Mouse (Mus musculus): ENCODE measurements around the gene Yeats4. TPM values are rescaled to one million over a fixed set of nuclear protein-coding genes. Genes with fewer than 3 reads are reported as not detected.
"Not testable (repeated sequence)": the region's sequence is repeated elsewhere in the genome, so short reads cannot be mapped to it uniquely, and the experiment has no call there.

The Yeats4 gene
- total RNA-seq (2014; fragmentation: Nextera tagmentation) = 65.0 and 70.8 TPM in 2 replicates
- 113 and 125 TPM in 2 replicates for total RNA-seq (2017)

DNA sequence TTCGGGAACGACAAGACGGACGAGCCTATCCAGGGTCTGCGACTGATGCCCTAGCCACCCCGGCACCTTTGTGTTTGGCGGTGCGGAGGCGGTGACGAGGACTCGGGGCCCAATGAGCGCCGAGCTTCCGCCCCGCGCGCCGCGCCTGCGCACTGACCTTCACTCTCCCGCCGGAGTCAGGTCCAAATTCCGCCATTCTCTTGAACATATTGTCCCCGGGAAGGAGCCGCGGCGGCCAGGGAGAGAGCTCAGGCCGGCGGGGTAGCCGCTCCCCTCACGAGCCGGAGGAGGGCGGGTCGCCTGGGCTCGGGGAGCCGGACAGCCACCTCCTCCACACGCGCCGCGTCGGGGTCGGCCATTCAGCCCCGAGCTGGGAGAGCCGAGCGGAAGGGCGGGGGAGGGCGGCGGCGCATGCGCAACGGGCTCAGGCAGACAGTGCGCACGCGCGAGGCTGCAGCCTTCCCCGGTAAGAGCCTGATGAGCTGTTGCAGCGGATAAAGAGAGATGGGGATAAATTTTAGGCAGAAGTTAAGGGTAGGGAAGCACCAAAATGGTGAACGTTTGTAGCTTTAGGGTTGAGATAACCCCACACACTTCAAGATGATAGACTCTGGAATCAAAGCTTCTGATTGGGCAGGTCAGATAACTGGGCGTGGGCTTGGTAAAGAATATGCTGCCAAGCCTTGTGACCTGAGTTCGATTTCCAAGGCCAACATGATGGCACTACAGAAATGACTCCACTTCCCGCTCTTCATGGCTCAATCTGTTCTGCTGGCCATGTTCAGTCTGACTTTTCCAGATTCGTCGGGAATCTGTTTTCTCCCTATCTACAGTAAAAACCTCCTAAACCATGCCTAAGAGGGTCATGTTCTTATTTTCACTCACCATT lies at the start of gene Yeats4:
Gene Yeats4 (minus strand): TSS at position 406 of the 889 bp plus-strand sequence.
- ATAC-seq (replicated peaks; ENCODE audit: low FRiP score, low TSS enrichment, poor library complexity, severe bottlenecking) = peak; percentile 96

DNA sequence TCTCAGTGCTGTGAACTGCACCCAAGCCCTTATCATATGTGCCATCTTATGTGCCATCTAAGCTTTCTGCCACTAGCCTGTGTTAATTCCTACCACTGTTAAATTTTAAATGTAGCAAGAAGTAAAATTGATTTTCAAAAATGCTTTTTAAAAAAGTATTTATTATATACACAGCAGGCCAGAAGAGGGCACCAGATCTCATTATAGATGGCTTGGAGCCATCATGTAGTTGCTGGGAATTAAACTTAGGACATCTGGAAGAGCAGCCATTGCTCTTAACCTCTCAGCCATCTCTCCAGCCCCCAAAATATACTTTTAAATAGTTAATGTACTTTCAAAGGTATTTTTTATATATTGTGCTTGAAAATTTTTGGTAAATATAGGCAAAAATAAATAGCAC lies 47.7 kb upstream of the Yeats4 start:
- ATAC-seq (replicated peaks; ENCODE audit: low FRiP score, low TSS enrichment, poor library complexity, severe bottlenecking) = no peak

DNA sequence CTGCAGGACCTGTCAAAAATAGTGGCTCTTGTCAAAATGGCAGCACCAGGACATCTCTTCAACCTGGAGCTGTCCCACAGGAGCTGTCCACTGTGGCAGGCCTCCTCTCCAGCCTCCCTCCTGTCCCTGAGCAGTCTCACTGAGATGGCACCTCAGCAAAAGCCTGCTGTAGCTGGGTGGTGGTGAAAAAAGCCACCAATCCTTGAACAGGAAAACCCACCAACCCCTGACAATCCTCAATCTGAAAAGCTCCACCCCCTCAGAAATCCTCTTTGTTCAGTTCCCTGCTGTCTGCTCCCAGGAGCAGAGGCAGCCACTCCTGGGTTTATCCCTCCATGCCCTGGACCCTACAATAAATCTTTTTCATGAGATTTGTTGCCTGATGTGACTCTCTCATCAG lies 35.6 kb upstream of the Yeats4 start:
- no peak for ATAC-seq (replicated peaks; ENCODE audit: low FRiP score, low TSS enrichment, poor library complexity, severe bottlenecking)

GRCm38 (mm10) chr10:117238603-117239002 lies 14.3 kb upstream of the Yeats4 start, which contains the start of gene 9530003J23Rik:
TSS of gene 9530003J23Rik (minus strand) at chr10:117238703.
- no peak for ATAC-seq (replicated peaks; ENCODE audit: low FRiP score, low TSS enrichment, poor library complexity, severe bottlenecking)

GRCm38 (mm10) chr10:117235866-117236265 lies 11.6 kb upstream of the Yeats4 start:
- ATAC-seq (replicated peaks; ENCODE audit: low FRiP score, low TSS enrichment, poor library complexity, severe bottlenecking) = no peak

- ATAC-seq (replicated peaks; ENCODE audit: low FRiP score, low TSS enrichment, poor library complexity, severe bottlenecking) = peak; percentile 21; the same call in 1 of the 2 replicates
Measured at GRCm38 (mm10) chr10:117234825-117235224, 10.5 kb upstream of the Yeats4 start.

DNA sequence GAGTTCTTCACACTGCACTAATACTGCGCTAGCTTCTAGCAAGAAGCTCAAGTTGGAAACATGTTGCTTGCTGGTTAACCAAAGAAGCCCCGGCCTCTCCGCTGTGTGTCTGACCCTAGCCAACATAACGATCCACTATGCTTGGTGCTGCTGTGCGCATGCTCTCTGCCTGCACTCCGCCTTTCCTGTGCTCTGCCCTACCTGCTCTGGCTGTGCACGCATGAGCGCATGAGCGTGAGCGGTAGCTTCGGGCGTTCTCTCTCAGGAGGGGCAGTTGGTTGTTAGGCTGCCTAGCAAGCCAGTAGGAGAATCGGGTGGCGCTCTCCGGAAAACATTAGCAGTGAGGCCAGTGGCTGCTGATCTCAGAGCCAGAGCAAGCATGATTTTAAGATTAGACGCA lies 5.5 kb upstream of the Yeats4 start:
- peak; percentile 58; the same call in 1 of the 2 replicates for ATAC-seq (replicated peaks; ENCODE audit: low FRiP score, low TSS enrichment, poor library complexity, severe bottlenecking)

DNA sequence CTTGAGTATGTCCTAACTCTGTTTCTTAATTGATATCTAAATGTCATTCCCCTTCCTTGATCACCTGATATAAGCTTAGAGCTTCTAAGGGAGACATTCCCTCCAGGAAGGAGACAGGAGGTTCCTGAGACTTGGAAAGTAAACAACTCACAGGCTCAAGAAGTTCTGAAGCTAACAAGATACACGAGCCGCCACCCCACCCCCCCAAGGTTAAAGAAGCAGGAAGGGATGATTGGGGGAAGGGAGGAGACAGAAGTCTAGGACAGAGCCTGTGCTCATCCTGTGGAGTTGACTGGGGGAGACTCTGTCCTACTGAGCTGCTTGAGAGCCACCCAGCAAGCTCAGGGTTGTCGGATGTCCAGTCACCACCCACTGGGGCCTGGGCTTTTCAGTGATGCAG lies 1.7 kb upstream of the Yeats4 start:
- no peak for ATAC-seq (replicated peaks; ENCODE audit: low FRiP score, low TSS enrichment, poor library complexity, severe bottlenecking)

GRCm38 (mm10) chr10:117225094-117225493 lies 787 bp upstream of the Yeats4 start:
- ATAC-seq (replicated peaks; ENCODE audit: low FRiP score, low TSS enrichment, poor library complexity, severe bottlenecking) = 0 out of 2 replicates have a peak, but pooled peaks have one; percentile 16

- ATAC-seq (replicated peaks; ENCODE audit: low FRiP score, low TSS enrichment, poor library complexity, severe bottlenecking) = no peak
Measured at GRCm38 (mm10) chr10:117223758-117224101, 577 bp downstream of the Yeats4 start.

GRCm38 (mm10) chr10:117222821-117223220 lies 1.5 kb downstream of the Yeats4 start:
- no peak for ATAC-seq (replicated peaks; ENCODE audit: low FRiP score, low TSS enrichment, poor library complexity, severe bottlenecking)

GRCm38 (mm10) chr10:117218351-117218750 lies 6.0 kb downstream of the Yeats4 start:
- no peak for ATAC-seq (replicated peaks; ENCODE audit: low FRiP score, low TSS enrichment, poor library complexity, severe bottlenecking)

- no peak for ATAC-seq (replicated peaks; ENCODE audit: low FRiP score, low TSS enrichment, poor library complexity, severe bottlenecking)
Measured at GRCm38 (mm10) chr10:117217246-117217840, 7.0 kb downstream of the Yeats4 start.

DNA sequence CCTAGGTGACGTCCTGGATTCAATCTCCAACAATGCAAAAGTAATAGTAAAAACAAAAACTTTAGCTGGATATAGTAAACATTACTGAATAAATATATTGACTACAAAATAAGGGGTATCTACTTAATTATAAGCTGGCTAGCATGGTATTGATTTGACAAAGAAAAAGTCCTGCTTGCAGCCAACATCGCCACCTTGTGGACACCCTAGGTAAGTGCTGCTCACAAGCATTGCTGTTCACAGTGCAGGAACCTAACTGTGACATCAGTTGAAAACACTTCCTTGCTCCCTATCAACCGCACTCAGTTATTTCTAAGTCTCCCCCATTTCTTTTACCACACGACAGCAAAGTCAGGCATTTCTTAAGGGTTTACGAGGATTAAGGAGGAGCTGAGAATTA lies 7.5 kb downstream of the Yeats4 start:
- ATAC-seq (replicated peaks; ENCODE audit: low FRiP score, low TSS enrichment, poor library complexity, severe bottlenecking) = peak; percentile 67

DNA sequence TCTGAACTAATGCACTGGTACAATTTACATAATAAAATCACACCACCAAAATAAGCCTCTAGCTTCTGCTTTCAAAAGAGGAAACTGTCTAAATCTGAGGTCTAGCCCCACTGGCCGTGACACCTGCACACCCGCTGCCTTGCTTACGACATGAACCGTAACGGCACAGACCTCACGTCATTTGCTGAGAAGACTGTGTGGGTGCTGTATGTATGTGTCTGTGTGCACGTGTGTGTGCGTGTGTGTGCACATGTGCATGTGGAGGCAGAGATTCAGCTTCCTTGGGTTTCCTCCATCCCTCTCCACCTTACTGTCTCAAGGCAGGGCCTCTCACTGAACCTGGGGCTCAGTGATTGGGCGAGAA lies 8.2 kb downstream of the Yeats4 start:
- ATAC-seq (replicated peaks; ENCODE audit: low FRiP score, low TSS enrichment, poor library complexity, severe bottlenecking) = 0 out of 2 replicates have a peak, but pooled peaks have one; percentile 8

DNA sequence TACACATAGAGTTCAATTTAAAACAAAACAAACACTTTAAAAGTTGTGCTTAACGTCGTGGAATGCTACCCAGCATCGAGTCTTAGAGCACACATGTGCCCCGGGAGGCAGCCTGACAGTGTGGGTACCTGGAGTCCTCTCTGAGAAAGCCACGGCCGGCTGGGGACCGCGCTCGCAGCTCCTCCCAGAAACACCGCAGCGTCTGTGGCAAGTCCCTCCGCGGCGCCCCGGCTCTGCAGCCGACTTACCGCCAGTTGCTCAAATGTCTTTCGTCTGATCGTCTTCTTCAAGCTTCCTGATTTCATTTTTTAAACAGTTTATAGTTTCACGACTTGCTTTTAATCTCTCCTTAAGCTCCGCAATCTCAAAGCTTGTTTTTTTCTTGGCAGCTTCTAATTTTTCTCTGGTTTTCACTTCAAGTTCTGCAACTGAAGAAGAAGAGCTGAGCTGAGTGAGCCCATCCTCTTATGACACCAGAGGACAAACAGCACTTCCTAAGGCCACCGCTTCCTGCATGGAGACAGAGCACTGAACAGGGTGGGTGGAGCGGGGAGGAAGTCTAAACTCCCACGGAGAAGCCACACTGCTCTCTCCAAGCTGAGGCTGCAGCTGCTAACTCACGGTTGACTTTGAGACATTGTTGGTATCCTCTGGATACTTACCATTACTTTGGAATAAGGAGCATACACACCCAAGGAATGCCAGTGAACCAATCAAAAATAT lies 8.7 kb downstream of the Yeats4 start:
- no peak for ATAC-seq (replicated peaks; ENCODE audit: low FRiP score, low TSS enrichment, poor library complexity, severe bottlenecking)

- ATAC-seq (replicated peaks; ENCODE audit: low FRiP score, low TSS enrichment, poor library complexity, severe bottlenecking) = no peak
Measured at GRCm38 (mm10) chr10:117211023-117211422, 13.3 kb downstream of the Yeats4 start.

- peak; percentile 65 for ATAC-seq (replicated peaks; ENCODE audit: low FRiP score, low TSS enrichment, poor library complexity, severe bottlenecking)
Measured at GRCm38 (mm10) chr10:117209469-117209938, 14.8 kb downstream of the Yeats4 start.

DNA sequence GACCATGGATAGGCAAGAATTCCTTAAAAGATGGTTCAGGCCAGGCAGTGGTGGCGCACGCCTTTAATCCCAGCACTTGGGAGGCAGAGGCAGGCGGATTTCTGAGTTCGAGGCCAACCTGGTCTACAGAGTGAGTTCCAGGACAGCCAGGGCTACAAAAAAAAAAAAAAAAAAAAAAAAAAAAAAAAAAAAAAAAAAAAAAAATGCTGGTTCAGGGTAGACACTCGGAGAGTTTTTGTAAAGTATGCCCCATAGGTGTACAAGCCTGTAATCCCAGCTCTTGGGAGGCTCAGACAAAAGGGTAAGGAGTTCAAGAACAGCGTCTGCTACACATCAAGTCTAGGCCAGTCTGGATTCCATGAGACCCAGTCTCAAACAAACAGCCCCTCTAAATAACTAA lies 15.5 kb downstream of the Yeats4 start:
- ATAC-seq (replicated peaks; ENCODE audit: low FRiP score, low TSS enrichment, poor library complexity, severe bottlenecking) = not testable (repeated sequence)

GRCm38 (mm10) chr10:117208221-117208620 lies 16.1 kb downstream of the Yeats4 start:
- ATAC-seq (replicated peaks; ENCODE audit: low FRiP score, low TSS enrichment, poor library complexity, severe bottlenecking) = no peak

Measured in megakaryocyte-erythroid progenitor cell, adult 5-6 weeks (primary cell).